Mouse (Mus musculus) myocyte (in vitro differentiated cells): ENCODE data around the gene Osgep.

Source experiments
- CEBPB ChIP-seq: IDR thresholded peaks from 2 replicates; pipeline ENCODE4 v1.6.1; 2011; ENCODE audit warnings: mild to moderate bottlenecking, moderate library complexity; ENCODE audit not compliant: poor library complexity, insufficient read depth, severe bottlenecking
- MYOD1 ChIP-seq, 3 experiments: IDR thresholded peaks; one replicate each; pipeline ENCODE4 v1.6.1; 2011; ENCODE audit warnings: control low read depth in 2 of 3, low read depth in 2 of 3, mild to moderate bottlenecking in 2 of 3, moderate library complexity in 1 of 3; ENCODE audit not compliant: insufficient read length in 2 of 3, control insufficient read depth in 1 of 3
- POLR2A ChIP-seq: IDR thresholded peaks from one replicate; pipeline ENCODE4 v1.6.1; 2011; ENCODE audit warnings: low read depth, mild to moderate bottlenecking, control low read depth, moderate library complexity; ENCODE audit not compliant: insufficient read length
- USF1 ChIP-seq: IDR thresholded peaks from one replicate; pipeline ENCODE4 v1.6.1; 2011; ENCODE audit warnings: low read depth, mild to moderate bottlenecking, control low read depth, moderate library complexity

DNA sequence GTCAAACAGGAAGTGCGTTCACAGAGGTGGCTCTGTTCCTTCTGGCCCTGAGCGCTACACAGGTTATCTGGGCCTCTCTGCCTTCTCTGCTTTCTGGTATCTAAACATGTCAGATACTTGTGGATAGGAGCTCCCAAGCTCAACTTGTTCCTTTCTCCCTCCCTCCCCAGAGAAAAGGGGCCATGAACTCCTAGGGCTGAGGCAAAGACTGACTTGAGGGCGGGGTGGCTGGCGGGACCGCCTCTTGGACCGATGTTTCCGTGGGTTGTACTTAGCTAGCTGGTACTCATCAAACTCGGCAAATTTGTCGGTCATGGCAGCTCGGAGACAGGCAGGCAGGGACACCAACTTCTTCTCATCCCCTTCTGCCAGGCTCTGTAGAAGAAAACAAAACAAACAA, 62.1 kb downstream of the Osgep start:
- TF ChIP-seq USF1 (no peak), MYOD1 (IDR thresholded peaks at IDR 0.05; ENCODE audit: control insufficient read depth in 1 of 3, insufficient read length in 2 of 3, low read depth in 2 of 3) (no peak), POLR2A (no peak), CEBPB (no peak)
